Mouse (Mus musculus) neural tube, embryonic 12.5 days (tissue): ENCODE measurements around the gene Ttc39a. TPM values are rescaled to one million over a fixed set of nuclear protein-coding genes. Genes with fewer than 3 reads are reported as not detected.
"Not testable (repeated sequence)": the region's sequence is repeated elsewhere in the genome, so short reads cannot be mapped to it uniquely, and the experiment has no call there.

Source experiments
- ATAC-seq: fragments of 200-750 bp; cut with Nextera tagmentation; 2 replicates; pipeline ENCODE4 v1.8.0; 2017; ENCODE audit warnings: low read depth, mild to moderate bottlenecking, moderate TSS enrichment, moderate library complexity; ENCODE audit not compliant: low FRiP score
- H3K27ac ChIP-seq: fragments of 300-500 bp; sonication (generic); 2 replicates; pipeline ENCODE4 v1.5.1; 2016
- H3K27me3 ChIP-seq: fragments of 300-500 bp; sonication (generic); replicated peaks from 2 replicates; pipeline ENCODE4 v1.6.1; 2016; ENCODE audit warnings: mild to moderate bottlenecking
- H3K36me3 ChIP-seq: fragments of 300-500 bp; sonication (generic); 2 replicates; pipeline ENCODE4 v1.6.1; 2016; ENCODE audit warnings: mild to moderate bottlenecking
- H3K4me1 ChIP-seq: fragments of 300-500 bp; sonication (generic); 2 replicates; pipeline ENCODE4 v1.6.1; 2016
- H3K4me2 ChIP-seq: fragments of 300-500 bp; sonication (generic); replicated peaks from 2 replicates; pipeline ENCODE4 v1.6.1; 2016; ENCODE audit warnings: mild to moderate bottlenecking
- H3K4me3 ChIP-seq: fragments of 300-500 bp; sonication (generic); 2 replicates; pipeline ENCODE4 v1.5.1; 2016
- H3K9ac ChIP-seq: fragments of 300-500 bp; sonication (generic); 2 replicates; pipeline ENCODE4 v1.6.1; 2016; ENCODE audit warnings: mild to moderate bottlenecking
- H3K9me3 ChIP-seq: fragments of 300-500 bp; sonication (generic); 2 replicates; pipeline ENCODE4 v1.6.1; 2016; ENCODE audit warnings: mild to moderate bottlenecking
- WGBS: fragments of 180-500 bp; shearing (Covaris S2); methylation state at CpG from one replicate; pipeline ENCODE4 v1.1.7; 2016; 5-methylcytosine and 5-hydroxymethylcytosine counted together
- polyA plus RNA-seq: library from polyadenylated mRNA; unstranded; fragments of >200 nt; fragmentation: Nextera tagmentation; extraction: Ambion mirVana; gene quantifications from 2 replicates; pipeline ENCODE4 v1.2.1, GENCODE M21; 2016

Gene Ttc39a
- polyA plus RNA-seq, result 1.2 and 1.3 TPM in 2 replicates

DNA sequence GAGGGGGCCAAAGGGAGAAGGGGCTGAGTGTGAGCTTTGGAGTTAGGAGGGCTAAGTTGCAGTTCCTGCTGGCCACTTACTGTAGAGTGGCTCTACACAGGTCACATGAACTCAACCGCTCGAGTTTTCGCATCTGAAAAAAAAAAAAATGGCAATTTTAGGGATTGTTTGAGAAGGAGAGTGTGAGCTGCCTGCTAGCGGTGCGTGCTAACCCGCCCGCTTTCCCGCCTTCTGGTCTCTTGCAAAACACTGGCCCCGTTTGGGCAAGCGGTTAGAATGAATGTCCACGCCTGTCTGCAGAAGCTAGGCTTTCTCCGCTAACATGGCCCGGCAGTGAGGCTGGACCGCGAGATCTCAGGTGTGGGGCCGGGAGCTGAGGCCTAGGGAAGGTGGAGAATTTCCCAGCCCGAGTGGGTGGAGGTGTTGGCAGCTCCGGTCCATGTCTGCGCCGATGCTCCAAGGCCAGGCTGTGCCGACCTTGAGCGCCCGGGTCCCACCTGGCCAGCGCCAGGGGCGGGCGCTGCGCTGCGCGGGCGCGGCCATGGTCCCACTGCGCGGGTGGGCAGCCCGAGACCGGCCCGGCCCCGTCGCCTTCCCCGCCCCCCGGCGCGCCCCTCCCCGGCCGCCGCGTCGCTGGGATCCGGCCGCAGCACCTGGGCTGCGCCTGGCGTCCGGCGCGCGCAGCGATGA is at the start of gene Ttc39a:
TSS of gene Ttc39a (plus strand) at position 138 of the 690 bp plus-strand sequence.
- peak; percentile 49 for ATAC-seq
- no peaks in the 10 kb centered on the region for H3K9me3 ChIP-seq
- H3K27me3 ChIP-seq, result peaks cover 15% of the 10 kb centered on the region; the same call in 1 of the 2 replicates
- H3K36me3 ChIP-seq, result no peaks in the 10 kb centered on the region
- H3K4me3 ChIP-seq, result peak within 1 kb of the TSS; percentile 65
- peak within 1 kb of the TSS; percentile 98 for H3K4me2 ChIP-seq
- H3K9ac ChIP-seq, result peak within 1 kb of the TSS; percentile 75
- WGBS, result 1% methylated on average over 56 of the region's 56 CpGs
- peaks cover 21% of the 10 kb centered on the region for H3K4me1 ChIP-seq
- H3K27ac ChIP-seq, result no peak within 1 kb of the TSS

DNA sequence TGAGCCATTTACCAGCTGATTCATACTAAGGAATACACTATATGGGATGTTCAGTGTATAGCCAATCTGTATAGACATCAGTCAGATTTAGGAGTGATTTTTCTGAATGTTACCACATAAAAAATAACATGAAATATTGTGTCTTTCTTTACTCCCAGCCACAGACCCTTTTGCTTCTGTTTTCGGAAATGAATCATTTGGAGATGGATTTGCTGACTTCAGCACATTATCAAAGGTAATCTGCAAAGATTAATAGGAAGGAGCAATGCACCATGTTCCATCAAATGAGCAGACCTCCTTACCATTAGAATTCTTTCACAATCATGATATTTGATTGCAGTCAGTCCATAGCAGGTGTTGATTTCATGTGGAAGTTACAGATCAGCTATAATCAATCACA is 28.3 kb upstream of the Ttc39a start:
- no peak overlapping the region for H3K27ac ChIP-seq
- no peaks in the 10 kb centered on the region for H3K9me3 ChIP-seq
- no peak overlapping the region for H3K4me2 ChIP-seq
- no peak overlapping the region for H3K9ac ChIP-seq
- WGBS, result 95% methylated on average over 1 of the region's 1 CpGs
- no peaks in the 10 kb centered on the region for H3K27me3 ChIP-seq
- H3K4me1 ChIP-seq, result no peaks in the 10 kb centered on the region
- H3K4me3 ChIP-seq, result no peak overlapping the region
- ATAC-seq, result no peak
- H3K36me3 ChIP-seq, result peaks cover 28% of the 10 kb centered on the region

DNA sequence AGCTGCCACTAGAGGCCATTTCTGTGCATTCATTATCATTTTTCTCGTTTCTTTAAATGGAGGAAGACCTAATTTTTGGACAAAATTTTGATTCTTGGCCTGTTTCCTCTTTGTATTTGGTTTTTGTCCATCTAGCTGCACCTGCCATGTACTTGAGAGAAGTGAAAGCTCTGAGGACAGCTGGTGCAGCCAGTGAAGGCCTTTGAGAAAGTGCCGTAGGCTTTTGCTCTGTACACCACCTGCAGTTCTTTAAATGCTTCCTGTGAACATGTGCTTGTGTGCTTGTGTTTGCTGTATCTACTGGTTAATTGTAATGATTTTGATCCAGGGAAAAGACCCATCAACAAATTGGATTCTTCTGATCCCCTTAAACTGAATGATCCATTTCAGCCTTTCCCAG is 24.0 kb upstream of the Ttc39a start:
- ATAC-seq, result no peak
- Histone ChIP-seq H3K4me2 (no peak overlapping the region), H3K9me3 (no peaks in the 10 kb centered on the region), H3K9ac (no peak overlapping the region), H3K4me3 (no peak overlapping the region), H3K4me1 (no peaks in the 10 kb centered on the region), H3K27ac (no peak overlapping the region), H3K36me3 (peaks cover 24% of the 10 kb centered on the region), H3K27me3 (no peaks in the 10 kb centered on the region)
- WGBS, result 77% methylated on average over 2 of the region's 2 CpGs

DNA sequence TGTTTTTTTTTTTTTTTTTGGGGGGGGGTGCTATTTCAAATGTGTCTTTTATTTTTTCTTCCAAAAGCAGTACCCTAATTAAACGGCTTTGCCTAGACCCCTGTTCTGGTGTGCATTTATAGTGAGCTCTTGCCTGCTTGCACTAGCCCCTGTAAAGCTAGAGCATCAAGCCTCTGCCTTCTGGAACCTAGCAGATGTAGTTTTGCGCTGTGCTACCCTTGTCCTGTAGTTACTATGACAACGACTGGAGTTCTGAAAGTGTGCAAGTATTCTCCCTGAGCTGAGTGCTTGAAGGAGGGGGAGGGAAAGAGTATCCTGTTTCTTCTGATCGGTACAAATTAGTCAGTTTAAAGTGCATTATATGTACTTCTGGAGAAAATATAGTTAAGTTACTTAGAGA is 20.8 kb upstream of the Ttc39a start:
- Histone ChIP-seq H3K36me3 (peaks cover 10% of the 10 kb centered on the region; the same call in 1 of the 2 replicates), H3K4me3 (no peak overlapping the region), H3K27ac (no peak overlapping the region), H3K4me1 (no peaks in the 10 kb centered on the region), H3K9me3 (no peaks in the 10 kb centered on the region), H3K27me3 (no peaks in the 10 kb centered on the region), H3K4me2 (no peak overlapping the region), H3K9ac (no peak overlapping the region)
- WGBS, result 41% methylated on average over 4 of the region's 4 CpGs
- ATAC-seq, result 0 out of 2 replicates have a peak, but pooled peaks have one; percentile 50

DNA sequence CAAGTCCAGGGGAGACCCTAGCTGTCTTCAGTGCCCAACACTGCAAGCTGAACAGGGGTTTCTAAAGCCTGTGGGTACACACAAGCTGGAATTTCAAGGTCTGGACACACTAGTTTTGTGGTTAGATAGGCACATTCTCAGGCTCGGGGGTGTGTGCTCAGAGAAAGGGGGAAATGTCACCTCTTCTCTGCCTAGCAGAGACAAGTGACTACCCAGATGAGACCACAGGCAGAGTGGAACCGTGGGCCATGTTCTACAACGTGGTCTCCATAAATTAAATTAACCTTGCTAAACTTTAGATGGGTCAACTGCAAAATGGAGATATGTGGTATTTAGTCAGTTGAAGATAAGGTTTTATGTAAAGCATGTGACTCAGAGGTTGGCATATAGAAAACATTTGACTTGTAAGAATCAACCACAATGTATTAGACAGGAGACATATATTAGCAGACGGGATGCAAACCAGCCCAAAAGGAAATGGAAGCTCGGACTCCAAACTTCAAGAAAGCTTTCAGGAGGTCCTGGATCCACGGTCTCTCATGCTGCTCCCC is 13.1 kb upstream of the Ttc39a start:
- H3K9me3 ChIP-seq, result no peaks in the 10 kb centered on the region
- peaks cover 8% of the 10 kb centered on the region; the same call in 1 of the 2 replicates for H3K4me1 ChIP-seq
- WGBS, result 84% methylated on average over 6 of the region's 6 CpGs
- no peak overlapping the region for H3K9ac ChIP-seq
- no peaks in the 10 kb centered on the region for H3K36me3 ChIP-seq
- no peak for ATAC-seq
- H3K27me3 ChIP-seq, result 0 out of 2 replicates have a peak, but pooled peaks cover 6% of the 10 kb centered on the region
- no peak overlapping the region for H3K27ac ChIP-seq
- H3K4me3 ChIP-seq, result no peak overlapping the region
- no peak overlapping the region for H3K4me2 ChIP-seq

DNA sequence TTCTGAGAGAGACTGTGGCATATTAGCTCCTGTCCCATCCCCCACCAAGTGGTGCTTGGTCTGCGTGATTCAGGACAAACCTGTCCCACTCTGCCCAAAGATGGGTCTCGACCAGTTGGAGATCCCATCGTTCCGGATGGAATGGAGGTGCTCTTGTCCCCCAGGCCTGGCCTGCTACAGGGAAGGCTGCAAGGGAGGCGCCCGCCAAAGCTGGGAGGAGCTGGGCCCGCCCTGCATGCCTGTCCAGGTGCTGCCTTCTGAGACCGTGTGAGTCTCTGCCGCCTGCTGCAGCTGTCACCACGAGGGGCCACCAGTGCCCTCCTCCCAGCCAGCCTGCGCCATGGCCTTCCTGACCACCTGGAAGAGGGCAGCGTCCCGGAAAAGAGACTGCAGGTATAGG is 12.5 kb upstream of the Ttc39a start:
- no peak for ATAC-seq
- Histone ChIP-seq H3K4me3 (no peak overlapping the region), H3K9me3 (no peaks in the 10 kb centered on the region), H3K9ac (no peak overlapping the region), H3K27ac (no peak overlapping the region), H3K4me1 (peaks cover 8% of the 10 kb centered on the region; the same call in 1 of the 2 replicates), H3K36me3 (no peaks in the 10 kb centered on the region), H3K27me3 (0 out of 2 replicates have a peak, but pooled peaks cover 6% of the 10 kb centered on the region), H3K4me2 (peak overlapping the region; percentile 26)
- WGBS, result 13% methylated on average over 13 of the region's 13 CpGs

DNA sequence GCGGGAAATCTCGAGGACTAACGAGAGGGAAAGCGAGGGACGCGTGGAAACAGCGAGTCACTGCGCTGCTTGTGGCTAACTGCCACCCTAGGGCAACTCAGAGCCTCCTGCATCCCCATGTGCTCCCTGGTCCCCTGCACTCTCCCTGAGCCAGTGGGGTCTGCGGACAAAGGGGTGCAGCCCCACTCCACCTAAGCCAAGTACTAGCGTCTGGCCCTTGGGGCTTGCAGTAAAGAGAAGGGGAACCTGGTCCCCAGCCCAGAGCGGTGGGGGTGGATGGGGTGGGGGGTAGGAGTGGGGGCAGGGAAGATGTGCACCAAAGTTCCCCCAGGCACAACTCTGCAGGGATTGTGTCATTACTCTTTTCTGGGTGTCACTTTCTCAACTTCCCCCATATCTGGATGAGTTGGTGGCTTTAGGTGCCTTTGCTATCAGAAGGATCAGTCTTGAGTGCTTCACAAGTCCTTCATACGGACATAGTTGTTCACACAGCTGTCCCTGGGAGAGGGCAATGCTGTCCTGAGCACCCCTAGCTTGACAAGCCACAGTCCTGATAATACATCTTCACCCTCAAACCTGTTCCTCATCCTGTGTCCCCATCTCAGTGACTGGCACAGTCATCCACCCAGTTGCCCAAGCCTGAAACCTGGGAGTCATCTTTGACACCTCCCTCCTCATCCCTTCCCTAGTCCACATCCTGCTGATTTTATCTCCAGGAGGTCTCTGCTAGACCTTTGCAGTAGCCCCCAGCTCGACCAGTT is 11.9 kb upstream of the Ttc39a start:
- peak overlapping the region; percentile 26 for H3K4me2 ChIP-seq
- H3K4me1 ChIP-seq, result peaks cover 8% of the 10 kb centered on the region; the same call in 1 of the 2 replicates
- peak; percentile 25; the same call in 1 of the 2 replicates for ATAC-seq
- H3K27me3 ChIP-seq, result 0 out of 2 replicates have a peak, but pooled peaks cover 6% of the 10 kb centered on the region
- no peak overlapping the region for H3K27ac ChIP-seq
- H3K9ac ChIP-seq, result no peak overlapping the region
- H3K9me3 ChIP-seq, result no peaks in the 10 kb centered on the region
- WGBS, result 38% methylated on average over 12 of the region's 13 CpGs
- H3K36me3 ChIP-seq, result no peaks in the 10 kb centered on the region
- no peak overlapping the region for H3K4me3 ChIP-seq

DNA sequence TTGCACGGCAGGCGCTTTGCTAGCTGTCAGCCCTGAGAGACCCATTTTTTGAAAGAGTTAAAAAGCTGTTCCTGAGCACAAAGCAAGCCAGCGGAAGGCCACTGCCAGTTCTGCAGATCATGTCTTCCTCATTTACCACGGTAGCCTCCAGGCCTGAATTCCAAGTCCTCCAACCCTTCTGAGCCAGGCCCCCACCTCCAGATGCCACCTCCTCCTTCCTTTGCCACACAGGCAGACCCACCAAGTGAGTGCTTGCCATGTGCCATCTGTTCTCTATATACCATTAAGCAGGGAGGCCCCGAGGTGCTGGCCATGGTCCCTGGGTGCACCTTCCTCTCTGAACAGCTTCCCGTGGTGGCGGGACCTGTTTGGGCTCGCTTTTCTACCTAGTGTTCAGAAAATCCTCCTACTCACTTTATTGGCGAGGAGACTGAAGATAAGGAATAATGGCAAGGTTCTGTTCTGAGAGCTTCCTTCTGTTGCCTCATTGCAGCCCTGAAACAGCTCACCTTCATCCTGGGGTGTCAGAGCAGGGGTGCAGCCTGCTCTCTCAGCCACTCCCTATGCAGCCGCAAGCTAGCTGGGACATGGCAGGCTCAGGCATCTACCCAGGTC is 6.0 kb upstream of the Ttc39a start:
- Histone ChIP-seq H3K36me3 (no peaks in the 10 kb centered on the region), H3K27me3 (0 out of 2 replicates have a peak, but pooled peaks cover 1% of the 10 kb centered on the region), H3K9me3 (no peaks in the 10 kb centered on the region), H3K9ac (no peak overlapping the region), H3K27ac (no peak overlapping the region), H3K4me2 (no peak overlapping the region), H3K4me3 (no peak overlapping the region), H3K4me1 (peaks cover 4% of the 10 kb centered on the region)
- 88% methylated on average over 10 of the region's 10 CpGs for whole genome bisulfite sequencing
- no peak for ATAC-seq

DNA sequence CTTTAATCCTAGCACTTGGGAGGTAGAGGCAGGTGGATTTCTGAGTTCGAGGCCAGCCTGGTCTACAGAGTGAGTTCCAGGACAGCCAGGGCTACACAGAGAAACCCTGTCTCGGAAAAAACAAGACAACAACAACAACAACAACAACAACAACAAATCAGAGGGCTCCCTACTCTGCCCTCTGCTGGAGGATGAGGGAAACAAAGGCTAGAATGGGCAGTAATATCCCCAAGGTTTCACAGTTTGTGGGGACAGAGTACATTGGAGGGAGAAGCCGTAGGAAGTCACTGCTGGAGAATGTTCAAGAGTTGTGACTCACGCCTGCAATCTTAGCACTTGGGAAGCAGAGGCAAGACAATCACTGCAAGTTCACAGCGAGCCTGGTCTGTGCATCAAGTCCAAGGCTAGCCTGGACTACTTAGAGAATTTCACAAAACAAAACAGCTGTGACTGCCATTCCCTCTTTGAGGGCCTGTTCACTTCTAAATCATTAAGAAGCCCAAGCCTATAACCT is 5.2 kb upstream of the Ttc39a start:
- no peak overlapping the region for H3K9ac ChIP-seq
- no peak for ATAC-seq
- 77% methylated on average over 5 of the region's 5 CpGs for WGBS
- H3K9me3 ChIP-seq, result no peaks in the 10 kb centered on the region
- no peak overlapping the region for H3K27ac ChIP-seq
- 0 out of 2 replicates have a peak, but pooled peaks cover 6% of the 10 kb centered on the region for H3K27me3 ChIP-seq
- no peak overlapping the region for H3K4me3 ChIP-seq
- peaks cover 12% of the 10 kb centered on the region for H3K4me1 ChIP-seq
- H3K4me2 ChIP-seq, result no peak overlapping the region
- H3K36me3 ChIP-seq, result no peaks in the 10 kb centered on the region

DNA sequence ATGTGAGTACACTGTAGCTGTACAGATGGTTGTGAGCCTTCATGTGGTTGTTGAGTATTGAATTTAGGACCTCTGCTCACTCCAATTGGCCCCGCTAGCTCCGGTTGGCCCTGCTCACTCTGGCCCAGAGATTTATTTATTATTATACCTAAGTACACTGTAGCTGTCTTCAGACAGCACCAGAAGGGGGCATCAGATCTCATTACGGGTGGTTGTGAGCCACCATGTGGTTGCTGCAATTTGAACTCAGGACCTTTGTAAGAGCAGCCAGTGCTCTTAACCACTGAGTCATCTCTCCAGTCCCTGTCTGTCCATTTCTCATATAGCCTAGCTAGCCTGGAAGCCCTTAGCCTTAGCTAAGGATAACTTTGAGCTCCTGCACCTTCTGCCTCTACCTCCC is 1.5 kb upstream of the Ttc39a start:
- Histone ChIP-seq H3K27me3 (peaks cover 15% of the 10 kb centered on the region; the same call in 1 of the 2 replicates), H3K4me1 (peaks cover 21% of the 10 kb centered on the region)
- not testable (repeated sequence) for H3K4me3 ChIP-seq, H3K27ac ChIP-seq, H3K9me3 ChIP-seq, H3K36me3 ChIP-seq, H3K9ac ChIP-seq, ATAC-seq, H3K4me2 ChIP-seq
- 93% methylated on average over 3 of the region's 3 CpGs for WGBS

DNA sequence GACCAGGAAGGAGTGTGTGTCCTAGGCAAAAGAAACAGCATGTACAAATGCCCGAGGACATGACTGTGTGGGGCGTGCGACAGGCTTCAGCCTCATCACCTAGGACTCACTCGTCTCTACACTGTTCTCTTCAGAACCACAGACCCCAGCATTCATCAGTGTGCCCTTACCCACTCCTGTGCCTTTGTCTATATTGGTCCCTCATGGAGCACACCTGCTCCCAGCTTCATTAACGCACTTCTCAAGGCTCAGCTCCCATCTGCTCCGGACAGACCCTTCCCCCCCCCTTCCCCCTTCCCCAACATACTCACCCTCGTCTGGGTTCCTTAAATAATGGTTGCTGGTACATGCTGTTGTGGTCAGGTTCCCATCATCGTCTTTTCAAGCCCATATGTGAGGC is 1.0 kb upstream of the Ttc39a start:
- no peaks in the 10 kb centered on the region for H3K36me3 ChIP-seq
- H3K4me2 ChIP-seq, result 0 out of 2 replicates have a peak overlapping the region, but pooled peaks have one; percentile 98
- no peaks in the 10 kb centered on the region for H3K9me3 ChIP-seq
- WGBS, result 58% methylated on average over 8 of the region's 8 CpGs
- H3K4me3 ChIP-seq, result no peak overlapping the region
- no peak overlapping the region for H3K27ac ChIP-seq
- peaks cover 21% of the 10 kb centered on the region for H3K4me1 ChIP-seq
- H3K27me3 ChIP-seq, result peaks cover 15% of the 10 kb centered on the region; the same call in 1 of the 2 replicates
- H3K9ac ChIP-seq, result no peak overlapping the region
- ATAC-seq, result peak; percentile 12; the same call in 1 of the 2 replicates
